Mouse (Mus musculus) forebrain, embryonic 16.5 days (tissue): ENCODE data around the gene Lctl. TPM values are rescaled to one million over a fixed set of nuclear protein-coding genes. Genes with fewer than 3 reads are reported as not detected.
"Not testable (repeated sequence)": the region's sequence is repeated elsewhere in the genome, so short reads cannot be mapped to it uniquely, and the experiment has no call there.

ENCODE experiments used
- ATAC-seq: fragments of 200-750 bp; cut with Nextera tagmentation; 2 replicates; pipeline ENCODE4 v1.8.0; 2017; ENCODE audit warnings: mild to moderate bottlenecking, moderate library complexity
- H3K27ac ChIP-seq: fragments of 300-500 bp; sonication (generic); 2 replicates; pipeline ENCODE4 v1.5.1; 2014; ENCODE audit warnings: low read length, control low read depth
- H3K27me3 ChIP-seq: fragments of 300-500 bp; sonication (generic); replicated peaks from 2 replicates; pipeline ENCODE4 v1.6.1; 2014; ENCODE audit warnings: low read length; ENCODE audit not compliant: control insufficient read depth, insufficient read depth
- H3K36me3 ChIP-seq: fragments of 300-500 bp; sonication (generic); 2 replicates; pipeline ENCODE4 v1.6.1; 2014; ENCODE audit not compliant: control insufficient read depth, insufficient read depth
- H3K4me1 ChIP-seq: fragments of 300-500 bp; sonication (generic); replicated peaks from 2 replicates; pipeline ENCODE4 v1.6.1; 2014; ENCODE audit warnings: low read length; ENCODE audit not compliant: control insufficient read depth, insufficient read depth
- H3K4me2 ChIP-seq: fragments of 300-500 bp; sonication (generic); 2 replicates; pipeline ENCODE4 v1.6.1; 2014; ENCODE audit warnings: mild to moderate bottlenecking, low read length, control low read depth
- H3K4me3 ChIP-seq: fragments of 300-500 bp; sonication (generic); replicated peaks from 2 replicates; pipeline ENCODE4 v1.5.1; 2014; ENCODE audit warnings: mild to moderate bottlenecking, low read length, control low read depth
- H3K9ac ChIP-seq: fragments of 300-500 bp; sonication (generic); replicated peaks from 2 replicates; pipeline ENCODE4 v1.6.1; 2014; ENCODE audit warnings: low read depth, low read length, control low read depth
- H3K9me3 ChIP-seq: fragments of 300-500 bp; sonication (generic); 2 replicates; pipeline ENCODE4 v1.6.1; 2016; ENCODE audit warnings: low read length; ENCODE audit not compliant: control insufficient read depth
- WGBS: fragments of 180-500 bp; shearing (Covaris S2); extraction: QIAGEN DNeasy Blood & Tissue Kit; methylation state at CpG from one replicate; pipeline ENCODE4 v1.1.7; 2014; 5-methylcytosine and 5-hydroxymethylcytosine counted together
- polyA plus RNA-seq: library from polyadenylated mRNA; unstranded; fragments of >200 nt; fragmentation: Nextera tagmentation; extraction: Ambion mirVana; gene quantifications from 2 replicates; pipeline ENCODE4 v1.2.1, GENCODE M21; 2015

The Lctl gene
- polyA plus RNA-seq, 1 experiment from 2014 or later = not detected

DNA sequence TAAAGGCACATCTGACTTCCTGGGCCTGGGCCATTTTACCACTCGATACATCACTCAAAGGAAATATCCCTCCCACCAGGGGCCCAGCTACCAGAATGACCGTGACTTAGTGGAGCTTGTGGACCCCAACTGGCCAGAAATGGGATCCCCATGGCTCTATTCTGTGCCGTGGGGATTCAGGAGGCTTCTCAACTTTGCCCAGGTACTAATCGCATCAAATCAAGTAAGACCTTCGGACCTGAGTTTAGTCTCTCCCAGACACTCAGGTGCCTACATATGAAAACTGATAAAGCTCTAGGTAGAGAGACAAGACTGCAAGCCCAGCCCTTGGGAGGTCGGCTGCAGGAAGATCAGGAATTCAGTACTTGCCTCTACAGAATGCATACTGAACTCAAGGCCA, 14.7 kb downstream of the Lctl start:
- no peaks in the 10 kb centered on the region for H3K4me1 ChIP-seq
- no peaks in the 10 kb centered on the region for H3K27me3 ChIP-seq
- no peak overlapping the region for H3K9ac ChIP-seq
- no peaks in the 10 kb centered on the region for H3K9me3 ChIP-seq
- ATAC-seq = no peak
- no peak overlapping the region for H3K4me2 ChIP-seq
- no peaks in the 10 kb centered on the region for H3K36me3 ChIP-seq
- no peak overlapping the region for H3K4me3 ChIP-seq
- H3K27ac ChIP-seq = no peak overlapping the region
- WGBS = 88% methylated on average over 6 of the region's 6 CpGs

DNA sequence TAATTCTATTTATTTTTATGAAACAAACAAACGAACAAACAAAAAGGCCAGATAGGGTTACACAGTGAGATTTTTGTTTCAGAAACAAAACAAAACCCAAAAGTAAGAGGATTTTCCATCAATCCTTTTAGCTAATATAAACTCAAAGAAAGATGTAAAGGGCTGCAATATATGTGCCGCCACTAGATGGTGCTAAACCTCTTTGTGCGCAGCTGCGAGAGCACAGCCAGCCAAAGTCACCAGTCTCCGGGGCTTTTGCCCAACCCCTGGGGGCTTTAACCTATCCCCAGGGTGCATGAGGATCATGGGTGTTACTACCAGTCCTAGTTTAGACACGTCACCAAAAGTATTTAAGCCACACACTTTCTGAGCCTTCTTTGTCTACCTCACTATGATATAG, 21.9 kb downstream of the Lctl start:
- H3K4me1 ChIP-seq, H3K27ac ChIP-seq, H3K9ac ChIP-seq, H3K9me3 ChIP-seq, ATAC-seq, H3K27me3 ChIP-seq, H3K4me2 ChIP-seq, H3K36me3 ChIP-seq, H3K4me3 ChIP-seq: not testable (repeated sequence)
- 6% methylated on average over 6 of the region's 6 CpGs for WGBS

DNA sequence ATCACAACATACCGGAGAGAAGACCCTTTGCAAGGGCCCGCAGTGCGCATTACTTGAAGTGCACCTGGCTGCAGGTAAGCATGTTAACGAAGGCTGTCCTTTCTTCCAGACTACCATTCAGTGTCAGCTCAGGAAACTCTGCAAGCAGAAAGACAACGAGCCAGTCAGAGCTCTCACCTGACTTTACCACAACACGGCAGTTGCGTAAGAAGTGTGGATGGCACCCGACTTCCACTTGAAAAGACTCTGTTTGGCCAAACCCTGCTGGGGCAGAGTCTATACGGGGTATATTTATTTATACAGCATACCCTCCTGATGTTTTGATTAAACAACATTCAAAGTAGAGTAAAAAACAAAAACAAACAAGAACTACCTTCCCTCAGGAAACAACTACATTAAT, 22.9 kb downstream of the Lctl start:
- H3K27me3 ChIP-seq = no peaks in the 10 kb centered on the region
- no peaks in the 10 kb centered on the region for H3K36me3 ChIP-seq
- ATAC-seq = no peak
- no peaks in the 10 kb centered on the region for H3K4me1 ChIP-seq
- no peak overlapping the region for H3K9ac ChIP-seq
- 94% methylated on average over 9 of the region's 9 CpGs for WGBS
- no peak overlapping the region for H3K4me3 ChIP-seq
- no peak overlapping the region for H3K27ac ChIP-seq
- no peaks in the 10 kb centered on the region for H3K9me3 ChIP-seq
- H3K4me2 ChIP-seq = no peak overlapping the region

DNA sequence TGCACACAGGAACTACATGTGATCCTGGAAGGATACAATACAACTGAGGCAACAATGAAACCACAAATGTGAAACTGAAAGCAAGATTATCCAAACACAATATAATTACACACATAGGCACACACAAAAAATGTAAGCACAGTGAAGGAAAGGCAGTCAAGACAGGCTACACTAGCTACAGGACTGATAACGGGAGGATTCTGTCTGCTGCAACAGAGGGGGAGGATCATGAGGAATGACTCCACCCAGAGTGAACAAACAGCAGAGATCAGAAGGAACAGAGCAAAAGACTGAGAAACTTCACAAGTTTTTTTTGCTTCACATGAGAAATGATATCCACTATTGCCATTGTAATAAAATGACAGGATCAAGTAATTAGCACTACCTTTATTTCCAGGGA, 39.7 kb downstream of the Lctl start:
- WGBS = 93% methylated on average over 1 of the region's 1 CpGs
- 0 out of 2 replicates have a peak, but pooled peaks cover 2% of the 10 kb centered on the region for H3K36me3 ChIP-seq
- no peak for ATAC-seq

DNA sequence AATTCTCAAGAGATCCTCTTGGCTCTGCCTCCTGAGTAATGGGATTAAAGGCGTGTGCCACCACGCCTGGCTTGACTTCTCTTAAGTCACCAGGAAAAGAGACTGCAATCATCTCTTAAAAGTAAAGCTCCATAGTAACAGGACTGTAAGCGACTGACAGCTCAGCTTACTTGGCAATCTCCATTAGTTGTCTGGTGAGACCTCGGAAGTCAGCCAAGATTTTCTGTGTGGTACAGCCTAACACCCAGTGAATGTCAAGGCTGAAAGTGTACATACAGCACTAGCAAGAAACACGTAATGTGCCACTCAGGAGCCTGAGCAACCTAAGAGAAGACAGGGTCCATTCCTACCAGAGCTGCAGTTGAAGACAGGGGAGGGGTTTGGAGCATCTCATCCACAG, 43.5 kb downstream of the Lctl start:
- Histone ChIP-seq H3K36me3 (no peaks in the 10 kb centered on the region), H3K27ac (no peak overlapping the region), H3K9me3 (no peaks in the 10 kb centered on the region), H3K9ac (no peak overlapping the region), H3K4me2 (no peak overlapping the region), H3K4me1 (no peaks in the 10 kb centered on the region), H3K4me3 (no peak overlapping the region), H3K27me3 (no peaks in the 10 kb centered on the region)
- 97% methylated on average over 5 of the region's 5 CpGs for whole genome bisulfite sequencing
- ATAC-seq = no peak

More for the DNA sequence above, 39.7 kb downstream of the Lctl start:
- H3K4me3 ChIP-seq = no peak overlapping the region
- no peaks in the 10 kb centered on the region for H3K27me3 ChIP-seq
- no peak overlapping the region for H3K9ac ChIP-seq
- no peaks in the 10 kb centered on the region for H3K9me3 ChIP-seq
- H3K4me2 ChIP-seq = no peak overlapping the region
- no peaks in the 10 kb centered on the region for H3K4me1 ChIP-seq
- H3K27ac ChIP-seq = no peak overlapping the region

DNA sequence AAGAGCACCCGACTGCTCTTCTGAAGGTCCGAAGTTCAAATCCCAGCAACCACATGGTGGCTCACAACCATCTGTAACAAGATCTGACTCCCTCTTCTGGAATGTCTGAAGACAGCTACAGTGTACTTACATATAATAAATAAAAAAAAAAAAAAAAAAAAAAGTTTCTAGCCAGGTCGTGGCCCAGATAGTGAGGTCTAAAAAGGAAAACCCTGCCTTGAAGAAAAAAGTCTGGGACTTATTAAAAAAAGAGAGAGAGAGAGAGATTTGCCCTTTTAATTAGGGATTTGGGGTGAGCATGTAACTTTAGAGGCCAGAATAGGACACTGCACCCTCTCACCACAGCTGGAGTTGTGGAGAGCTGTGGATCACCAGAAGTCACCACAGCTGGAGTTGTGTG, 53.0 kb downstream of the Lctl start:
- 85% methylated on average over 3 of the region's 3 CpGs for WGBS
- H3K9me3 ChIP-seq, H3K27me3 ChIP-seq, H3K9ac ChIP-seq, H3K4me2 ChIP-seq, H3K27ac ChIP-seq, H3K36me3 ChIP-seq, H3K4me3 ChIP-seq, ATAC-seq: not testable (repeated sequence)
- peaks cover 14% of the 10 kb centered on the region for H3K4me1 ChIP-seq

DNA sequence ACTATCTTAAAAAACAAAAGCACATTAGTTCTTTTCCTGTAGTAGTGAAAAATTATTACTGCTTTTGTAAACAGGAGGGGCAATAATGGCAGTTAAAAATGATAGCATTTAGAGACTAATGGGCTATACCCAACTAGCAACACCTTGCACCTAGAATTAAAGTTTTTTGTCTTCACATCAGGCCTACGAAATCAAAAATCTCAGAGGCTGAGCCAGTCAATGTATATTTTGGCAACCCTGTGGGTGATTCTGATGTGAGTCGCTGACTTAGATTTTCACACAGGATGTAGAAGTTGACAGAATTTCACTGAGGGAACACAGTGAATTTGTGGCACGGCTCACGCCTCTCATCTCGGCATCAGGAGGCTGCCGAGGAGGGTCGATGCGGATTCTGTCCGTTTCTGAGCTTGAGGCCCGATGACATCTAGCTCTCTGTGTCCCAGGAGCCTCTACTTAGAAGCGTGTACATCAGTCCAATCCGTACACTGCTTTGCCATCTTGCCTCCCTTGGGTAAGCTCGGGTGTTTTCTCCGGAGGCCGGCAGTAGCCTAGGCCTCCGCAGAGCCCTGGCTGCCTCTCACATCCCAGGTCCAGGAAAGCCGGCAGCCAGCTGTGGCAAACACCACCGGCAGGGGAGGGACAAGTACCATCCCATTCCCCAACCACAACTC, 55.3 kb downstream of the Lctl start:
- peaks cover 14% of the 10 kb centered on the region for H3K36me3 ChIP-seq
- ATAC-seq = peak; percentile 7

DNA sequence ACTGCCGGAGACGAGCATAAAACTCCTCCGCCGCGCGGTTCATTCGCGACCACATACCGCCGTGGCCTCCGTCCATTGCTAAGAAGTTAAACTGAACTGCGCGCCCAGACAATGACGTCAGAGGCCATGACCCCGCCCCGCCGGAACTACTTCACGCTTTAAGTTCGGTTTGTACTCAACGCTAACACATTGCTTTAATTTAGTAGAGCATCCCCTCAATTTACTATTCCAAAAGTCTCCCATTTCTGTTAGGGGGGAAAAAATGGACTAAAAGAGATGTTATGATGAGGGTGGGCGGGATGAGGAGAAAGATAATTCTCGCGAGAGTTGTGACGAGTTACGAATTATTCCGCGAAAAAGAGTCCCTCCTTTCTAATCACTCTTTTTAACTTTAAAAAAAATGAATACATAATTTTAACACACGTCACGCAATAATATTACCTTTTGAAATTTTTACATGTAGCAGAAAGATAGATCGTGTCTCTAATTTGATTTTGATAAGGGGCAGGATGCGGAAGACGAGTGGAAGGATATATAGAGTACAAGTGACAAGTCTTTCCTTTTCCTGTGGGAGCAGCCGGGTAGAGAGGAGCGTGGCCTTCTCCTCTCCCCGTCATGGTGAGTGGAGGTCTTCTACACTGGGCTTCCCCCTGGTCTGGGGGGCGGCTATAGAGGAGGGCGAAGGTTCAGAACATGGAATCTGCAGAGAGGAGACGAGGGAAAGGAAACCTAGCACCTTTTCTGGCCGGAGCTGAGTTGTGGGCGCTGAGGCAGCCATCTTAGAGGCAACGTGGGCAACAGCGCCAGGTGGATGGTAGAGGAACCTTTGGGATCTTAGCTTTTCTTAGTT, 56.1 kb downstream of the Lctl start, which contains the start of the genes Zwilch and Rpl4:
Zwilch (minus strand) TSS at position 289 of the 850 bp plus-strand sequence.
Rpl4 (plus strand) TSS at position 560 of the 850 bp plus-strand sequence.
- peaks cover 19% of the 10 kb centered on the region for H3K4me1 ChIP-seq
- no peaks in the 10 kb centered on the region for H3K27me3 ChIP-seq
- H3K4me2 ChIP-seq = peak within 1 kb of the TSS; percentile 98
- under 1% methylated on average over 42 of the region's 42 CpGs for WGBS
- H3K36me3 ChIP-seq = peaks cover 22% of the 10 kb centered on the region
- ATAC-seq = peak; percentile 81
- H3K9me3 ChIP-seq = no peaks in the 10 kb centered on the region
- H3K9ac ChIP-seq = peak within 1 kb of the TSS; percentile 82
- H3K27ac ChIP-seq = peak within 1 kb of the TSS; percentile 85
- peak within 1 kb of the TSS; percentile 93 for H3K4me3 ChIP-seq

More for the DNA sequence above, 55.3 kb downstream of the Lctl start:
- no peaks in the 10 kb centered on the region for H3K27me3 ChIP-seq
- peak overlapping the region; percentile 82 for H3K9ac ChIP-seq
- H3K4me3 ChIP-seq = peak overlapping the region; percentile 93
- 3% methylated on average over 18 of the region's 18 CpGs for WGBS
- no peaks in the 10 kb centered on the region for H3K9me3 ChIP-seq
- H3K4me2 ChIP-seq = peak overlapping the region; percentile 66
- H3K27ac ChIP-seq = peak overlapping the region; percentile 85
- peaks cover 19% of the 10 kb centered on the region for H3K4me1 ChIP-seq

DNA sequence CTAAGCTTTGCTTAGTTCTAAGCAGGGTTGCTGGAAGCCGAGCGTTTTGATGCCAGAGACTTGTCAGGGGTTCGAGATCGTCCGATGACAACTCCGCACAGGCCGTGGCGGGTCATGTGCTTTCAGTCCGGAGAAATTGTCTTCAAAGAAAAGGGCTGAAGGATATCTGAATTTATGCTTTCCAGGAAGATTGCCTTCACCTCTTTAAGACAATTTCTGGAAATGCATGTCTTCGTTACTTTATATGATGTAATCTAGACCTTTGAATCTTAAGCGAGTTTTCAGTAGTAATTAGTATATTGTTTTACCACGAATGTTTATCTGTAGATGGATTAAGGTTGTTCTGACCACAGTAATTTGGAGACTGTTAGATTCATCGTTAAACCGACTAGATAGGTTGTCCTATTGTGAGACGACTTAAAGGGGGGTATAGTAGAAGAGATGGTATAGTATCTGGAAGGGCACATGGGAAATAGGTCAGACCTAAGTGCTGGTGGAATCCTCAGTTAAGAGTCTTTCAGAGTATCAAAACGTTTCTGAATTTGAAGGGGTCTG, 56.8 kb downstream of the Lctl start:
- ATAC-seq = no peak
- Histone ChIP-seq H3K9me3 (no peaks in the 10 kb centered on the region), H3K4me2 (peak overlapping the region; percentile 98), H3K4me1 (peaks cover 21% of the 10 kb centered on the region), H3K9ac (peak overlapping the region; percentile 82), H3K27ac (peak overlapping the region; percentile 72), H3K36me3 (peaks cover 26% of the 10 kb centered on the region), H3K4me3 (peak overlapping the region; percentile 93), H3K27me3 (no peaks in the 10 kb centered on the region)
- under 1% methylated on average over 16 of the region's 16 CpGs for WGBS
